Mouse (Mus musculus): ENCODE measurements around the gene Plekha7. TPM values are rescaled to one million over a fixed set of nuclear protein-coding genes. Genes with fewer than 3 reads are reported as not detected.

Gene Plekha7
- polyA plus RNA-seq, 1 experiment from 2014 or later = 13.8 TPM

- Histone ChIP-seq H3K4me2 (no peak overlapping the region), H3K4me1 (peaks cover 36% of the 10 kb centered on the region)
Measured at GRCm38 (mm10) chr7:116191138-116191537, 117.0 kb downstream of the Plekha7 start.

DNA sequence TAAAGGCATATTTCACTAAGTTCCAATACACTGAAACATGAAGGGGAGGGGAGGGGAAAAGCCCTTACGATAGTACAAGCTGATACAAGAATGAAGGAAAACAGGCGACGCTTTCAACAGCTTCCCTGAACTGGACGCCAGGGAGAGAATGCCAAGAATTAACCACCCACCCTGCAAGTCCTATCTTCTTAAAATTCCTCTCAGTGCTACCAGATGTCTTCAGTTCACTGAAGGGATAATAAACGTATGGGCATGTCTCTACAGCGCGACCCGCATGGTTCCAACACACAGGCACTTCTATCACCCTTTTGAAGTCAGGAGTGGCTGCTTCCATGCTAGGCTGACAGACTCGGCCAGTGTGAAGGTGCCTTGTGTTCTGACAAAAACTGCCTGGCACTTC, 118.5 kb downstream of the Plekha7 start:
- ATAC-seq (ENCODE audit: insufficient number of reproducible peaks, low FRiP score, low TSS enrichment, low read depth) = no peak
- Histone ChIP-seq H3K4me3 (no peak overlapping the region), H3K27ac (peak overlapping the region; percentile 71), H3K27me3 (no peaks in the 10 kb centered on the region), H3K9ac (no peak overlapping the region), H3K4me2 (no peak overlapping the region), H3K36me3 (no peaks in the 10 kb centered on the region), H3K9me3 (no peaks in the 10 kb centered on the region), H3K4me1 (peaks cover 47% of the 10 kb centered on the region)
- WGBS = 23% methylated on average over 9 of the region's 9 CpGs

More at GRCm38 (mm10) chr7:116191138-116191537, 117.0 kb downstream of the Plekha7 start:
- Histone ChIP-seq H3K9me3 (no peaks in the 10 kb centered on the region), H3K27me3 (no peaks in the 10 kb centered on the region), H3K4me3 (no peak overlapping the region), H3K9ac (no peak overlapping the region), H3K27ac (peak overlapping the region; percentile 76), H3K36me3 (no peaks in the 10 kb centered on the region)
- 11% methylated on average over 3 of the region's 3 CpGs for WGBS
- ATAC-seq (ENCODE audit: insufficient number of reproducible peaks, low FRiP score, low TSS enrichment, low read depth) = peak; percentile 76

DNA sequence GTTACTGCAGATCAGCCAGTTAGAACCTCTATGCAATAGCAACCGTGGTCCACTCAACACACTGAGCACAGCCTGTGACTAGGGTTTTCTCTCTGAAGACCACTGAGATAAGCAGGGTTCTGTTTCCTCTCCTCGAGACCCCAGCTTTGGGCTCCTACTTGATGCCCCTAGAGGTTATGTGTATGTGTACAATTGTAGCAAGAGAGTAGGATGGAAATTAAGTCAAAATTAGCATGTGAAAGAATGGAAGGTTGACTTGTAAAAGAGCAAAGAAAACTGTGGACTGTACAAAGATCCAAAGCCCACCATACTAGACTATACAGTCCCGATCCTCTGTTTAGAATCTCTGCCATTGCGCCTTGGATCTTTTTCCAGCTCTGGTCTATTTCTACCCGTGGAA, 119.8 kb downstream of the Plekha7 start:
- Histone ChIP-seq H3K36me3 (no peaks in the 10 kb centered on the region), H3K4me1 (peaks cover 45% of the 10 kb centered on the region), H3K9ac (no peak overlapping the region), H3K4me3 (no peak overlapping the region), H3K4me2 (no peak overlapping the region), H3K27ac (no peak overlapping the region), H3K9me3 (no peaks in the 10 kb centered on the region), H3K27me3 (no peaks in the 10 kb centered on the region)
- WGBS = 86% methylated on average over 5 of the region's 5 CpGs
- no peak for ATAC-seq (ENCODE audit: insufficient number of reproducible peaks, low FRiP score, low TSS enrichment, low read depth)

DNA sequence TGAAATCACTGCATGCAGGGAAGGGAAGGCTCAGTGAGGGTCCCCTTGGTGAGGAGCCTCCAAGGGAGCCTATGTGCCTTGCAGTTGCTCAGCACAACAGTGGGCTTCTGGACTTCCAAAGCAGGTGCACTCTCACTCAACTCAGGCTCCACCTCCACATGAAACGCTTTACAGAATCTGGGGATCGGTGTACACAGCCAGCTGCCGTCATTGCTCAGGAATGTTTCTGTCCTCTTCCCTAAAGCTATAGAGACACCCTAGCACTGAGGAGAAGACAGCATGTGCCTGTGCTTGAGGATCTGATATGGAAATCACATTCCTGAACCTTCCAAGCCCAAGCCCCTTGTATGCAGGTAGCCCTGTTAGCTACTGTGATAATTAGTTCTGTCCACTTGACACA, 120.7 kb downstream of the Plekha7 start:
- Histone ChIP-seq H3K27me3 (no peaks in the 10 kb centered on the region), H3K4me3 (no peak overlapping the region), H3K9ac (no peak overlapping the region), H3K27ac (no peak overlapping the region), H3K4me2 (no peak overlapping the region), H3K36me3 (no peaks in the 10 kb centered on the region), H3K4me1 (peaks cover 47% of the 10 kb centered on the region), H3K9me3 (no peaks in the 10 kb centered on the region)
- peak; percentile 40; the same call in 1 of the 2 replicates for ATAC-seq (ENCODE audit: insufficient number of reproducible peaks, low FRiP score, low TSS enrichment, low read depth)
- WGBS = 40% methylated on average over 3 of the region's 3 CpGs

GRCm38 (mm10) chr7:116186847-116187246, 121.3 kb downstream of the Plekha7 start:
- no peak overlapping the region for H3K4me2 ChIP-seq
- peaks cover 45% of the 10 kb centered on the region for H3K4me1 ChIP-seq
- WGBS = 77% methylated on average over 1 of the region's 1 CpGs
- H3K9me3 ChIP-seq = no peaks in the 10 kb centered on the region
- H3K36me3 ChIP-seq = no peaks in the 10 kb centered on the region
- no peaks in the 10 kb centered on the region for H3K27me3 ChIP-seq
- peak overlapping the region; percentile 34; the same call in 1 of the 2 replicates for H3K27ac ChIP-seq
- no peak overlapping the region for H3K4me3 ChIP-seq
- no peak for ATAC-seq (ENCODE audit: insufficient number of reproducible peaks, low FRiP score, low TSS enrichment, low read depth)
- no peak overlapping the region for H3K9ac ChIP-seq

GRCm38 (mm10) chr7:116186156-116186555, 122.0 kb downstream of the Plekha7 start:
- no peak overlapping the region for H3K4me3 ChIP-seq
- H3K9ac ChIP-seq = no peak overlapping the region
- no peaks in the 10 kb centered on the region for H3K27me3 ChIP-seq
- H3K4me1 ChIP-seq = peaks cover 38% of the 10 kb centered on the region
- H3K4me2 ChIP-seq = 0 out of 2 replicates have a peak overlapping the region, but pooled peaks have one; percentile 10
- no peaks in the 10 kb centered on the region for H3K9me3 ChIP-seq
- ATAC-seq (ENCODE audit: insufficient number of reproducible peaks, low FRiP score, low TSS enrichment, low read depth) = no peak
- 62% methylated on average over 5 of the region's 5 CpGs for WGBS
- peak overlapping the region; percentile 8; the same call in 1 of the 2 replicates for H3K27ac ChIP-seq
- H3K36me3 ChIP-seq = no peaks in the 10 kb centered on the region

- Histone ChIP-seq H3K4me2 (no peak overlapping the region), H3K27ac (no peak overlapping the region), H3K9me3 (no peaks in the 10 kb centered on the region), H3K27me3 (no peaks in the 10 kb centered on the region), H3K36me3 (no peaks in the 10 kb centered on the region), H3K4me1 (peaks cover 28% of the 10 kb centered on the region), H3K9ac (no peak overlapping the region), H3K4me3 (no peak overlapping the region)
- no peak for ATAC-seq (ENCODE audit: insufficient number of reproducible peaks, low FRiP score, low TSS enrichment, low read depth)
- WGBS = 44% methylated on average over 11 of the region's 11 CpGs
Measured at GRCm38 (mm10) chr7:116184358-116185057, 123.7 kb downstream of the Plekha7 start.

DNA sequence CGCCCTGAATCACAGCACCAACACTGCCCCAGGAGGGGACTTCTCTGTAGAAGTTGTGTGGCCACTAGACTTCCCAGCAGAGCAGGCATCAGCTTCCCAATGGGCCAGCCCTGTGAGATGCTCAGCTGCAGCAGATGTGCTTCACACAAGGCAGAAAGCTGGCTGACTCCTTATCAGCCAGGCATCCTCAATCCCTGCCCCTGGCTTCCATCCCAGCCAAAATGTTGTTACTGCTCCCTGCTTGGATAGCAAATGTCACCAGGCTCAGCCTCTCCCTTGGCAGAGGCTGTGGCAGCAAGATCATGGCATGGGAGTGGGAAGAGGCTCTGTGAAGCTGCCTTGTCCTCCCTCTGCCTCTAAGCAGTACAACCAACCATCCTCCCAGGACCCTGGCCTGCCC, 125.7 kb downstream of the Plekha7 start:
- Histone ChIP-seq H3K27me3 (no peaks in the 10 kb centered on the region), H3K27ac (no peak overlapping the region), H3K4me1 (peaks cover 28% of the 10 kb centered on the region), H3K9me3 (no peaks in the 10 kb centered on the region), H3K4me2 (no peak overlapping the region), H3K9ac (no peak overlapping the region), H3K4me3 (no peak overlapping the region), H3K36me3 (no peaks in the 10 kb centered on the region)
- WGBS = 89% methylated on average over 1 of the region's 1 CpGs
- no peak for ATAC-seq (ENCODE audit: insufficient number of reproducible peaks, low FRiP score, low TSS enrichment, low read depth)

DNA sequence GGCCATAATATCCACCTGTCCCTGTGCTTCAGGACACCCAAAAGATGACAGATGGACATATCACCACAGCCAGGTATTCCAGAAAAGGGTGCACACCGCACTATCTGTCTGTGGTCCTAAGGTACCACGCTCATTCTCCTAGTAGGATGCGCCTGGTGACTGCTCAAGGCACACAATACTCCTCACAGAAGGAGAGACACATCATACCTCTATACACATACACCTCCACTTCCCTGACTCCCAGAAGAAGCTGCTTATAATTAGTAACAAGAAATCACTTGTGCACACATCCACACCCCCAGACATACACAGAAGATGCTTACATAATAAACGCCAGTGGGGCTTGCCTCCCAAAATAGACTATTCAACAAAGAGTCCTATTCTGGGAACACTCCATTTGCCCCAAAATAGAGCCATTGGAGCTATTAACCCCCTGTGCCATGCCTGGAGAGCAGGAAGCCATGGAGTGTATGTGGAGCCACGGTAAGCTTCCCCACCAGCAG, 126.7 kb downstream of the Plekha7 start:
- Histone ChIP-seq H3K36me3 (no peaks in the 10 kb centered on the region), H3K4me1 (peaks cover 22% of the 10 kb centered on the region), H3K4me2 (no peak overlapping the region), H3K27me3 (no peaks in the 10 kb centered on the region), H3K9ac (no peak overlapping the region), H3K9me3 (no peaks in the 10 kb centered on the region), H3K4me3 (no peak overlapping the region), H3K27ac (no peak overlapping the region)
- 87% methylated on average over 5 of the region's 5 CpGs for WGBS
- no peak for ATAC-seq (ENCODE audit: insufficient number of reproducible peaks, low FRiP score, low TSS enrichment, low read depth)

DNA sequence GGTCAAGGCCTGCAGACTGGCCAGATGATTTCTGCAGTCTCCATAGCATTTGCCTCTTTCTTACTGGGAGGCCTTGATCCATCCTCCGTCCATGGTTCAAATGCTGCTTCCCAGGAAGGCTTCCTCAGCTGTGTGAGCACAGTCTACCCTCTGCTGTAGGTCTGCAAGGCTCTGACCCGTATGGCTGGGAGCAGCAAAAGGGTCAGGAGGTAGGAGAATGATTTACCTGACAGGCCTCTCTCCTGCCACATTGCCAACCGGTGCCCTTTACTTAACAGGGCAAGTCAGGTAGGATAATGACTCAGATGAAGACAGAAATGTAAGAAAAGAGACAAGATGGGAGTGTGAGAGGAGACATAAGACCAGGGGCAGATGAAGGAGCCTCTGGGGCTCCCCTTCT, 129.3 kb downstream of the Plekha7 start:
- Histone ChIP-seq H3K36me3 (no peaks in the 10 kb centered on the region), H3K4me3 (no peak overlapping the region), H3K27me3 (no peaks in the 10 kb centered on the region), H3K9me3 (no peaks in the 10 kb centered on the region), H3K4me1 (peaks cover 4% of the 10 kb centered on the region), H3K9ac (no peak overlapping the region), H3K27ac (no peak overlapping the region), H3K4me2 (no peak overlapping the region)
- no peak for ATAC-seq (ENCODE audit: insufficient number of reproducible peaks, low FRiP score, low TSS enrichment, low read depth)
- WGBS = 83% methylated on average over 3 of the region's 3 CpGs

DNA sequence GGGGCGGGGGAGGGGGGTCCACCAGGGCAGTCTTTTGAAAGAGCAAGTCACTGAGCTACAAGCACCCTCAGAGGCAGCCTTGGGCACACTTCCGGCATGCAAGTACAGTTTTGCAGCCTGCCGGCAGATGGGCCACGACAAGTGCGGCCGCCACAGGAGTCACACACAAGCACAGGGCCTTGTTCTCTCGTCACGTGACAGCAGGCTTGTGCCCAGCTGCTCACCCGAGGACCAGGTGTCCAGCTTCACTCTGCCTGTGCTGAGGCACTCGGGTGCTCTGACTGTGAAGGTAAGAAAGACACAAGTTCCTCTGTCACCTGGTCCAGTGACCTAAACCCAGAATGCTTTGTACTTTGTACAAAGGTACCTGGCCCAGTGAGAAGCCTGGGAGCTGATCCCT, 135.4 kb downstream of the Plekha7 start:
- Histone ChIP-seq H3K27me3 (no peaks in the 10 kb centered on the region), H3K27ac (no peak overlapping the region), H3K4me2 (no peak overlapping the region), H3K36me3 (no peaks in the 10 kb centered on the region), H3K4me1 (no peaks in the 10 kb centered on the region), H3K9me3 (no peaks in the 10 kb centered on the region), H3K9ac (no peak overlapping the region), H3K4me3 (no peak overlapping the region)
- WGBS = 77% methylated on average over 10 of the region's 10 CpGs
- no peak for ATAC-seq (ENCODE audit: insufficient number of reproducible peaks, low FRiP score, low TSS enrichment, low read depth)

DNA sequence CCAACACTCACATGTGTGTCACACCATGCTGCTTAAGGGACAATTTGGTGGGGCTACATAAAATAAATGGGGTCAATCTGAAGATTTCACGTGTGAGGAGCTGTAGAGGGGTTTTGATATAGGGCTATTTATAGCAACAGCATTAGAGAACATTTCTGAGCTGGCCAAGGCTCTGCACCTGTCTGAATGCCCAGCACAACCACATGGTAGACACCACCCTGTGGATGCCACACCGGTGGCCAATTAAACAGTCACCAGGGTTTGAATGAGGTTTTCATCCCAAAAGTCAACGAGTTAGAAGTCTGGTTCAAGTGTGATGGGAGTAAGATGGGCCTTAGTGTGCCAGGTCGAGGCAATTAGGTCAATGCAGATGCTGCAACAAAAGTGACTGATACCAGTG, 138.8 kb downstream of the Plekha7 start:
- Histone ChIP-seq H3K27me3 (no peaks in the 10 kb centered on the region), H3K9me3 (no peaks in the 10 kb centered on the region), H3K36me3 (no peaks in the 10 kb centered on the region), H3K27ac (no peak overlapping the region), H3K4me2 (no peak overlapping the region), H3K4me3 (no peak overlapping the region), H3K4me1 (no peaks in the 10 kb centered on the region), H3K9ac (no peak overlapping the region)
- WGBS = 80% methylated on average over 4 of the region's 4 CpGs
- ATAC-seq (ENCODE audit: insufficient number of reproducible peaks, low FRiP score, low TSS enrichment, low read depth) = no peak
